Mouse (Mus musculus) layer of hippocampus, adult 11-12 months (tissue): ENCODE measurements around the gene Selenoo.

Source experiments
- DNase-seq: peaks from one replicate; pipeline ENCODE4 v3.0.0; 2022; ENCODE audit warnings: low spot score

Gene Selenoo

DNA sequence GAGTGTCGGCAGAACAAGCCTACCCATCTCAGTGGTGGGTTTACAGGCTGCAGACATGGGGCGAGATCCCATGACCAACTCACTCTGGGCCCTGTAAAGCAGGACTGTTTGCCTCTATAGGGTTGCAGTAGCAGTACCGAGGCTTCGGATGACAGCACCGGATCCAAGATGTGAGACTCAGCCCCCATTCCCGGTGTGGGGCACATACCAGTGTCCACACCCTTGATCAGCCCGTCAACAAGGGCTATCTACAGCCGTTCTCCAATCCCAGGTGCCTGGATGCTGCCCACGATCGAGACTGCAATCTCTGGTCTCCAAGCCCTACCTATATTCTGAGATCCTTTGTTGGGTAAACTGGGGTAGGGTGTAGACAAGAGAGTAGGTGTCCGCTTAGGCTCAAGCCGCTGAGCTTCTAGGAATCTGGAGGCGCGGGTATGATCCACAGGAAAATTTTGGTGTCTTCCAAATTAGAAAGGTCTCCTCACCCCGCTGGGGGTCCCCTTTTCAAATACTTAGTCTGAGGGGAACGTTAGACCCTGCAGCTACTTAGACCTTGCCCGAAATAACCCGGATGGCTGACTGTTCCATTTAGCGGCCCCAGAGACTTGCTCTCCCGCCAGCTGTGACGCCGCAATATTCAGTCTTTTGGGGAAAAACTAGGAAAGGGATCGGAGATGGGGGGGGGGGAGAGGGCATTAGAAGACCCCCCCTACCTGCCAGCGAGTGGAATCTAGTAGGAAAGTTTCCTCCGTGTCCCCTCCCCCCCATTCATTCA is 59.8 kb downstream of the Selenoo start:
- DNase-seq = no peak

GRCm38 (mm10) chr15:89149271-89150040 is 60.6 kb downstream of the Selenoo start, which contains the start of gene Mapk11:
Gene Mapk11, minus strand, starts transcription at chr15:89149628.
- no peak for DNase-seq
